Mouse (Mus musculus): Measurements from ENCODE around the gene Fcrla. TPM values are rescaled to one million over a fixed set of nuclear protein-coding genes. Genes with fewer than 3 reads are reported as not detected.

The Fcrla gene
- total RNA-seq, 2 experiments from 2014 or later, result not detected

DNA sequence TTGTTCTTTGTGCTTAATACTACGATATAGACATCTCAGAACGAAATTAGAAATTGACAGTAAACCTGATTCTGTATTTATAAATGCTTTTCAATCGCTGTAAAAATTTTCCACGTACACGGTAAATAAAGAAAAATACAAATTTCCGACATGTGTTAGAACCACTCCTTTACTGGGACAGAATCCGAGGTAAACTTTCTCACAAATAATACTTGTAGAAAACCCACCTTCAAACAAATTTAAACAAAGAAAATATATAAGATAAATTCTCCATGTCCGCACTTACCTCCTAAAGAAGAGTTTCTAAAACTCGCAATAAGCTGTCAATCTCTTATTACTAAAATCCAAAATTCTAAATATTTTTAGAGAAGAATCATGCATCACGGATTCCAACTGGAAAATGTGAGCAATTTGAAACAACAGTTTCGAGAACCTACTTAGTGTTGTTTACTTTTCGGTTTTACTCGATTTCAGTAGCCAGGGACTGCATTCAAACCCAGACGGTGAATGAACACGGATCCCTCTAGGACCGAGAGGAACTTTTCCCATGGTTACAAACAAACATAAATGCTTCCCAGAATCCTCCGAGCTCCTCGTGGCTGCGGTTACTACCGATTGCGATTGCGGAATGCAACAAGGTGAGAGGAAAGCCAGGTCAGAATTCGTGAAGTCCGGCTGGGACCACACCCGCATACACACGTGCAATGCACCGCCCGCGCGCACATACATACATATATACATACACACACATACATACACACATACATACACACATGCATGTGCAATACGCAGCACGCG, 59.1 kb downstream of the Fcrla start:
- DNase-seq (ENCODE audit: low spot score in 2 of 2), result peak; percentile 73 to 84

DNA sequence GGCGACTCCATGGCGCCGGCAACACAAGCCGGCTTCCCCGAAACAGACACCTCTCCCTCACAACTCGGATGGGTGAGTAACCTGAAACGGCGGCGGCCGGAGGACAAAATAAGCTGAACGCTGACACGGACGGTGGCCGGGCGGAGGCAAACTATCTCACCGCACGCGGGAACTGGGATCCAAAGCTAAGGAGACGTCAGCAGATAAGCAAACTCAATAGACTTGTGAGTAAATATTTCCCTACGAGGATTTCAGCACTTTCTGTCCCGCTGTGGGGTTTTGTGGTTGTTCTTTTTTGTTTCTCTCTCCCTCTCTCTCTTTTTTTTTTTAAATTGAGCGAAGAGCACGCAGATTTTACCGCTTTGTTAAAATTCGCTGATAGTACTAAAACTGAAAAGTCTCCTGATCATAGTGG, 59.7 kb downstream of the Fcrla start, which contains the start of gene Atf6:
Atf6 (minus strand) TSS at position 81 of the 415 bp plus-strand sequence.
- DNase-seq (ENCODE audit: low spot score in 2 of 2), result peak; percentile 94 to 97
- peak within 1 kb of the TSS; percentile 81 for H3K27ac ChIP-seq
- TF ChIP-seq CTCF (conservative IDR thresholded peaks at IDR 0.05), result no peak
- H3K4me3 ChIP-seq, result peak within 1 kb of the TSS; percentile 91

More for the DNA sequence above, 59.1 kb downstream of the Fcrla start:
- no peak for TF ChIP-seq CTCF (conservative IDR thresholded peaks at IDR 0.05)
- peak overlapping the region; percentile 81 for H3K27ac ChIP-seq
- H3K4me3 ChIP-seq, result peak overlapping the region; percentile 91

Other genes starting within 250 kb of the Fcrla start
- 10 to 100 TPM; 51.2 to 51.3 TPM for gene Atf6, start 59.8 kb downstream of the Fcrla start, total RNA-seq (2021)
- under 1 TPM; 0.76 to 0.79 TPM for gene Gm26620, start 42.5 kb downstream of the Fcrla start, total RNA-seq (2021)
- 10 to 100 TPM; 15.2 to 19.0 TPM for gene Dusp12, start 42.0 kb downstream of the Fcrla start, total RNA-seq (2021)
- under 1 TPM; 0.28 to 0.47 TPM for gene Fcrlb, start 14.6 kb downstream of the Fcrla start, total RNA-seq (2021)
- gene Fcgr2b, start 49.0 kb upstream of the Fcrla start, total RNA-seq (2021), result 1 to 10 TPM; 2.7 to 4.4 TPM
- not detected for gene Fcgr4, start 91.3 kb upstream of the Fcrla start, total RNA-seq (2021)
- 10 to 100 TPM; 12.0 to 12.3 TPM for gene Fcgr3, start 137.4 kb upstream of the Fcrla start, total RNA-seq (2021)
- 1 to 10 TPM in 1 of 2 experiments, under 1 TPM in 1; 0.76 to 2.4 TPM for gene Cfap126, start 186.3 kb upstream of the Fcrla start, total RNA-seq (2021)
- gene Sdhc, start 223.0 kb upstream of the Fcrla start, total RNA-seq (2021), result 100 to 1,000 TPM; 185 to 201 TPM
- gene Mpz, start 223.1 kb upstream of the Fcrla start, total RNA-seq (2021), result not detected